Mouse (Mus musculus) mature B cell (primary cell): ENCODE results near the gene Arhgap17.

ENCODE experiments used
- in situ Hi-C: fragments of 300-500 bp; cut with MboI; formaldehyde crosslinking; loops from 2 replicates; pipeline ENCODE4 v1.14.3; 2019

Gene Arhgap17

GRCm38 (mm10) chr7:123287903-123288302 lies 81.8 kb downstream of the Arhgap17 start:
- in situ Hi-C loops = no loop called here

GRCm38 (mm10) chr7:123285896-123286295 lies 83.8 kb downstream of the Arhgap17 start:
- in situ Hi-C loops = no loop called here

- in situ Hi-C loops = no loop called here
These were observed 85.9 kb downstream of the Arhgap17 start for GRCm38 (mm10) chr7:123283826-123284225.

- in situ Hi-C loops = no loop called here
These were observed 89.9 kb downstream of the Arhgap17 start for GRCm38 (mm10) chr7:123279797-123280196.

- in situ Hi-C loops = no loop called here
These were observed 93.1 kb downstream of the Arhgap17 start for GRCm38 (mm10) chr7:123276568-123276967.

- in situ Hi-C loops = no loop called here
These were observed 96.7 kb downstream of the Arhgap17 start for GRCm38 (mm10) chr7:123273056-123273455.

GRCm38 (mm10) chr7:123258103-123258502 lies 111.6 kb downstream of the Arhgap17 start:
- in situ Hi-C loops = no loop called here

GRCm38 (mm10) chr7:123254196-123254970 lies 115.3 kb downstream of the Arhgap17 start:
- in situ Hi-C loops = no loop called here

GRCm38 (mm10) chr7:123253396-123253795 lies 116.3 kb downstream of the Arhgap17 start:
- in situ Hi-C loops = no loop called here

GRCm38 (mm10) chr7:123251343-123251742 lies 118.4 kb downstream of the Arhgap17 start:
- in situ Hi-C loops = no loop called here

- in situ Hi-C loops = no loop called here
These were observed 121.5 kb downstream of the Arhgap17 start for GRCm38 (mm10) chr7:123248166-123248565.

GRCm38 (mm10) chr7:123246504-123247084 lies 123.1 kb downstream of the Arhgap17 start:
- in situ Hi-C loops = no loop called here

- in situ Hi-C loops = no loop called here
These were observed 124.9 kb downstream of the Arhgap17 start for GRCm38 (mm10) chr7:123244833-123245232.

GRCm38 (mm10) chr7:123242241-123242640 lies 127.5 kb downstream of the Arhgap17 start:
- in situ Hi-C loops = no loop called here

GRCm38 (mm10) chr7:123240064-123240463 lies 129.7 kb downstream of the Arhgap17 start:
- in situ Hi-C loops = no loop called here

GRCm38 (mm10) chr7:123238621-123239020 lies 131.1 kb downstream of the Arhgap17 start:
- in situ Hi-C loops = no loop called here

GRCm38 (mm10) chr7:123235449-123235848 lies 134.3 kb downstream of the Arhgap17 start:
- in situ Hi-C loops = no loop called here
